Mouse (Mus musculus): Measurements from ENCODE around the gene Cop1.

Cop1 gene

DNA sequence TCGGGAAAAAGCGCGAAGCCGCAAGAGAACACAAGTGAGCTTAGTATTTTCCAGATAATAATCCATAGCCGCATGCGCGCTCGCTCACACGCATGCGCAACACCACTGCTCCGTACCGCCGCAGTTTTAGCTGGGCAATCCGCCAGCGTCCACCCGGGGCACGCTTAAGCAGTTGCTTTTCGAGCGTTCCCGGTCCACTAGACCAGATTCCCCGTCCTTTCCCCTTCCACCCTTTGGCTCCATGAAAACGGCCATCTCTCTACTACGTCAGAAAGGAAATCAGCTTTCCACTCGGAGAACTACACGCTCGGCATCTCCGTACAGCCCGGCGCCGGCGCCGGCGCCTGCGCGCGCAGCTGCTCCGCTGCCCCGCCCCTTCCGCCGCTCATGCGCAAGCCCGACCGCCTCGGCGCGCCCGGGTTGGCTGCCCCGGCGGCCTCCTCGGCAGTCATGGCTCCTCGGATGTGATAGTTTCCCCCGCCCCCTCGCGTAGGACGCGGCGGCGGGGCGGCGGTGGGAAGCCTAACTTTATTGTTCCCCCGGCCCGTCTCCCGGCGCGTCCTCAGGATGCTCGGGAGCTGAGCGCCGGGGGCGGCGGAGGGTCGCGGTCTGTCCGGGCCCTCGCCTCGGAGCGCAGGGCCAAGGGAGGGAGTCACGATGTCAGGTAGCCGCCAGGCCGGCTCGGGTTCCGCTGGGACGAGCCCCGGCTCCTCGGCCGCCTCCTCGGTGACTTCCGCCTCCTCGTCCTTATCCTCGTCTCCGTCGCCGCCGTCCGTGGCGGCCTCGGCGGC is at the start of gene Cop1:
Gene Cop1, plus strand, starts transcription at position 540 of the 791 bp plus-strand sequence.
- DNase-seq (ENCODE audit: low read depth), result peak; percentile 80

DNA sequence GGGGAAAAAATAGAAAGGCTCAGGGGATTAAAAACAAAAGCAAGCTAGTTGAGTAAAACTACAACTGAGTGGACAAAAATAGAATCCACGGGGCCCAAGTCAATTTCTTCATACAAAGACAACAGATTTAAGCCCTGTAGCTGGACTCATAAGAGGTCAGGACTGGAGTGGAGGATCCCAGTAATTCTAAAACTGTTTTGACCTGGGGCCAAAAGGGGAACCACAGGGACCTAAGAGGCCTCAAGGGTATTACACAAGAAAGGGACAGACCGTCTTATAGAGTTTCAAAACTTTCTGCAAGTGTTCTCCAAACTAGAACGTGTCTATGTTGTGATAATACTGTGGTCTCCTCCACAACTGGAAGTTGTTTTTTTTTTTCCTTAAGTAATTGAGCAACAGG is 45.4 kb upstream of the Cop1 start:
- DNase-seq (ENCODE audit: low read depth), result no peak

DNA sequence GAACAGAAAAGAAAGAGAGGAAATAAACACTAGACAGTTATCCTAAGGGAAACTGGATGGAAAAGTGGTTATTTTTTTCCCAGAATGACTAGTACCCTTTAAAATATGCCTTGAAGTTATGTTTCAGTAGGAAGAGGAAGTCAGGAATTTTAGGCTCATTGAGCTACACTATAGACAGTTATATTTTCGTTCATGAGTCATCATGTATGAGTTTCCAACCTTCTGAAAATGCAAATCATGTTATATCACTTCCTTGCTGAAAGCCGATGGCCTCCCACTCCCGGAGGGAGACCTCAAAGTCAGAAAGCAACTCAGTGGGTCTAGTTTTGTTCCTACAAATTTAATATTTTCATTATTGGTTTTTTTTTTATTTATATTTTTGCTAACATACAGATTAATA is 33.5 kb upstream of the Cop1 start:
- no peak for DNase-seq (ENCODE audit: low read depth)

DNA sequence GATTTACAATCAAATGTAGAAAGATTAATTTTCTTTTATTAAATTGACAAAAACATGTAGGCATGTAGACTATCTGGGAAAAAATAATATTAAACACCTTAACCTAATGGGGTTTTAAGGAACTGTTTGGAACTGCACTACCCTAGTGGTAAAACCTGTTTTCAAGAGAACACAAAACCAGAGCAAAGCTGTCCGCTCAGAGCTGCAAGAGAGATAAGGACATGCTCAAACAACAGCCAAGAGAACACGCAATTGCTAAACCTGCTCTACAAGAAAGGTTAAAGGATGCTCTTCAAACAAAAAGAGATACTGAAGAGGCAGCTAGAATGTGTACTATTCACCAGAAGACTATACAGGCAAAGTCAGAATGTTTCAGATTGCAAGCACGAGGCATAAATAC is 32.5 kb upstream of the Cop1 start:
- no peak for DNase-seq (ENCODE audit: low read depth)

GRCm38 (mm10) chr1:159201220-159201619 is 30.9 kb upstream of the Cop1 start:
- DNase-seq (ENCODE audit: low read depth), result no peak

DNA sequence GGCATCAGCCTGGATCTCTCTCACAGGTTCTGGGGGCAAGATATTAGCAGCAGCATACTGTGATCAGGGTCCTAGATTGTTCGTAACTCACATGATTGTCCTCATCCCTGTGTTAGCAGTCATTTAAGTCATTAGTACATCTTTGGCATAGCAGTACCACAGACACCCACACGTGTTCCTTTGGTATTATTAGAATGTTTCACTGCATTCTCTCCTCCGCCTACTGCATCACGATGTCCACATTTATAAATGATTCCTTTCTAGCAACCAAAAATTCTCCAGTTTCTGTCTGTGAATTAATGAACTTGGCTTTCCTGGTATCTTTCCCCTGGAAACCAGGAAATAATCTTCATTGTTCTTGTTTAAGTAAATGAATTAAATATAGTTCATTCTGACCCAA is 20.4 kb upstream of the Cop1 start:
- DNase-seq (ENCODE audit: low read depth), result no peak

DNA sequence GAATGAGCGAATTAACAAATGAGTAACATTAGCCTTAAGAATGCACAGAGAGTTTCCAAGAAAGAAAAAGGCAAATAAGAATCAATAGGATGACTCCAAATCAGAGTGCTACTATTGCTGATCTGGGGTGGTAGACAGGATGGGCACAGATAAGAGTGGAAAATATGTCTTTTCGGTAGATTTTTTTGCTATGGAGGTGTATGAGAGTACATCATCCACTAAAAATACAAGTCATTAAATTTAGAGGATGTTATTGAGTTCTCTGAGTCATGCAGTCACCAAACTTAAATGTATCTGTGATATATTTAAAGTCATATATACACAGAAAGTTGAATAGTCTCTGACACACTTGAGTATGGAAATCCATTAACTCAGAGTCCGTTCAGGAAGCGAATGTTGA is 14.7 kb upstream of the Cop1 start:
- DNase-seq (ENCODE audit: low read depth), result no peak

- no peak for DNase-seq (ENCODE audit: low read depth)
These were observed 10.1 kb upstream of the Cop1 start for GRCm38 (mm10) chr1:159222046-159222445.

GRCm38 (mm10) chr1:159225064-159225824 is 6.9 kb upstream of the Cop1 start:
- DNase-seq (ENCODE audit: low read depth), result peak; percentile 40

DNA sequence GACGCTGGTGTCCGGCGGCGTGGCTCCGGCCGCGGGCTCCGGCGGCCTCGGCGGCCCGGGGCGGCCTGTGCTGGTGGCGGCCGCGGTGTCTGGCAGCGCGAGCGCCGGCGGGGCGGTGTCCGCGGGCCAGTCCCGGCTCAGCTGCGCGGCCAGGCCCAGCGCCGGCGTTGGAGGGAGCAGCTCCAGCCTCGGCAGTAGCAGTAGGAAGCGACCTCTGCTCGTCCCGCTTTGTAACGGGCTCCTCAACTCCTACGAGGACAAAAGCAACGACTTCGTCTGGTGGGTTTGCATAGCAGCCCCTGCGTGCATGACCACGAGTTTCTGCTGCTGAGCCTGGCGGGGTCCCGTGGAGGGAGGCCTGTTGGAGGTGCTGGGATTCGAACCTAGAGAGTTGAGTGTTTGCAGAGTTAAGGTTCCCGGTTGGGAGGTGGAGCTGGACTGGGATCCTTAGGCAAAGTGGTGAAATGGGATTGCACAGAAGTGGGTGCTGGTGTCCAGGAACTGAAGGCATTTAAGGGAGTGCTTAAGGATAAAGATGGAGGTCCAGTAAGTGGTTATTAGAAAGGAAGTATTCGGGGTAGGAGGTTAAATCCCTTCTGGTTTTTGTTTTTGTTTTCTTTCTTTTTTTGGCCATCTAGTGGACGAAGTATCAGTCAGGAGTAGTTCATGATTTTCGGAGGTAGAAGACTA is 597 bp downstream of the Cop1 start:
- peak; percentile 34 for DNase-seq (ENCODE audit: low read depth)

DNA sequence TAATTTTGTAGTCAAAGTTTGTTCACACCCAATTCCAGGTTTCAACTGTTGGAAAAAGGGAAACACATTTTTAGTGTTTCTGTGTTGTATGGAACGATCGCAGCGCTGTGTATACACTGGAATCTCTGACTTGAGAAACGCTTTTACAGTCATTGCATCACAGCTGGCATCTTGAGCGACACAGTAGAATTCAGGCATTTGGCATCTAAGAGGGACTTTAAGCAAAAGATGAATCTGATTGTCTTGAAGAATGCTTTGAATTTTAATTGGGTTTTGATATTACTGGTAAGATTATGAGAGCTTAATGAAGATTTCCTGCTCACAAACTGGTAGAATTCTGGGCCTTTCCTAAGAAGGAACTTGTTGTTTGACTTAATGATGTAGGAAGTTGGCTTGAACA is 1.3 kb downstream of the Cop1 start:
- peak; percentile 22 for DNase-seq (ENCODE audit: low read depth)

- DNase-seq (ENCODE audit: low read depth), result peak; percentile 50
These were observed 2.4 kb downstream of the Cop1 start for GRCm38 (mm10) chr1:159234496-159234895.

GRCm38 (mm10) chr1:159235674-159236073 is 3.6 kb downstream of the Cop1 start:
- DNase-seq (ENCODE audit: low read depth), result peak; percentile 64

- peak; percentile 69 for DNase-seq (ENCODE audit: low read depth)
These were observed 6.0 kb downstream of the Cop1 start for GRCm38 (mm10) chr1:159238147-159238546.

GRCm38 (mm10) chr1:159250320-159250719 is 18.2 kb downstream of the Cop1 start:
- no peak for DNase-seq (ENCODE audit: low read depth)

DNA sequence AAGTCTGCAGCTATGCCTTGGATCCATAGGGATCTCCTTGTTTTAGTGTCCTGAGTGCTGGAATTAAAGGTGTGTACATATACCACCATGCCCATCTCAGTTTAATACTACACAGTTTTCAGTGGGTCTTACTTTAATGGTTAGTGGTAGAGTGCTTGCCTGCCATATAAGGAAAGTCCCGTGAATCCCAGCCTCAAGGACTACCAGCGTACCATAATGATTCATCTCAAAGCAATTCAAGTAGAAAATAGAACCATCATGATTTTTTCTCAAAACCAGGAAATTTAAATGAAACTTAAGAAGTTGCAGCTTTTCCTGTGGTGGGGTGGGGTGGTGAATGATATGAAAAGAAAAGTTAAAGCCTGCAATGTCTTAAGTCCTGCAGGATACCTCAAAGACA is 21.0 kb downstream of the Cop1 start:
- no peak for DNase-seq (ENCODE audit: low read depth)

- DNase-seq (ENCODE audit: low read depth), result no peak
These were observed 23.0 kb downstream of the Cop1 start for GRCm38 (mm10) chr1:159254906-159255685.

GRCm38 (mm10) chr1:159256543-159256942 is 24.4 kb downstream of the Cop1 start:
- DNase-seq (ENCODE audit: low read depth), result no peak

GRCm38 (mm10) chr1:159263820-159264219 is 31.7 kb downstream of the Cop1 start:
- no peak for DNase-seq (ENCODE audit: low read depth)

- no peak for DNase-seq (ENCODE audit: low read depth)
These were observed 48.0 kb downstream of the Cop1 start for GRCm38 (mm10) chr1:159280072-159280471.

DNA sequence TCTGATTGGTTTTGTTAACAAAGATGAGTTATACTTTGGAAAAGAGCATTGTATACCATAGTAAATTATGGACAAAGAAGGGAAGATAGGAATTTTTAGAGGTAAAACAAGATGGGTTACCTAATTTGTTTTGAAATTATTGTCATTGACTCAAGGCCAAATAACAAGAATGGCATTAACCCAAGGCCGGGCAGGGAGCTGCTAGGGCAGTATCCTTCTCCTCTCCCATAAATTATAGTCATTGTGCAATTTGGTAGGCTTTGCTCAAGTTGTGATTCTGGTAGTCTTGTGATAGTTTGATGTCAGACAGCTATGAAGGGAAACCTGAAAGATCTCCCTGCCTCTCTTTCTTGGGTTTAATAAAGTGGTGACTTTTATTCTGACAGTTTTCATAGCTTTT is 49.7 kb downstream of the Cop1 start:
- no peak for DNase-seq (ENCODE audit: low read depth)

DNA sequence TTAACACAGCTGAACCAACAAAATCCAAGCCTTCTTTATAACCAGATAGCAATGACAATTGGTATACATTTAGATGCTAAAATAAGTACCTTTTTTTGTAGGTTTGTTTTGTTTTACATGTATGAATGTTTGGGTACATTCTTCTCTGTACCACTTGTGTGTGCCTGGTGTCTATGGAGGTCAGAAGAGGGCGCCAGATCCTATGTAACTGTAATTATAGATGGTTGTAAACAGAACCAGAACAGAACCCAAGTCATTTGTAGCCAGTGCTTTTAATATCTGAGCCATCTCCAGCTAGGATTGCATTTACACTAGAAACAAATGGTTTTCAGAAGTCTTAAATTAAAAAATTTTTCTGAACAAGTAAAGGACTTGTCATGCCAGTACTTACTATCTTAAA is 54.7 kb downstream of the Cop1 start:
- no peak for DNase-seq (ENCODE audit: low read depth)
